Mouse (Mus musculus): ENCODE measurements around the gene Ralgps1. TPM values are rescaled to one million over a fixed set of nuclear protein-coding genes. Genes with fewer than 3 reads are reported as not detected.

Ralgps1 gene
- total and polyA plus RNA-seq, 2 experiments from 2014 or later, result 20.7 to 69.9 TPM

GRCm38 (mm10) chr2:33248549-33248948 lies 122.7 kb downstream of the Ralgps1 start:
- Histone ChIP-seq H3K9me3 (ENCODE audit: low read length) (no peaks in the 10 kb centered on the region), H3K4me3 (ENCODE audit: low read length) (no peak overlapping the region), H3K27me3 (ENCODE audit: insufficient read depth, low read length) (no peaks in the 10 kb centered on the region), H3K36me3 (ENCODE audit: insufficient read depth, low read length) (0 out of 2 replicates have a peak, but pooled peaks cover 11% of the 10 kb centered on the region), H3K4me1 (ENCODE audit: insufficient read depth, low read length) (peaks cover 4% of the 10 kb centered on the region; the same call in 1 of the 2 replicates), H3K9ac (replicated peaks; ENCODE audit: low read length) (no peak overlapping the region), H3K4me2 (ENCODE audit: low read depth, low read length) (no peak overlapping the region), H3K27ac (no peak overlapping the region)
- no peak for DNase-seq (ENCODE audit: low spot score)
- no peak for ATAC-seq
- TF ChIP-seq CTCF (IDR thresholded peaks at IDR 0.05; ENCODE audit: low read depth), result no peak
- WGBS, result 95% methylated on average over 7 of the region's 7 CpGs

GRCm38 (mm10) chr2:33246841-33247240 lies 124.4 kb downstream of the Ralgps1 start:
- no peaks in the 10 kb centered on the region for H3K27me3 ChIP-seq (ENCODE audit: insufficient read depth, low read length)
- WGBS, result 77% methylated on average over 5 of the region's 5 CpGs
- TF ChIP-seq CTCF (IDR thresholded peaks at IDR 0.05; ENCODE audit: low read depth), result no peak

GRCm38 (mm10) chr2:33245350-33245749 lies 125.9 kb downstream of the Ralgps1 start:
- H3K9ac ChIP-seq (replicated peaks; ENCODE audit: low read length), result no peak overlapping the region
- peaks cover 7% of the 10 kb centered on the region; the same call in 1 of the 2 replicates for H3K36me3 ChIP-seq (ENCODE audit: insufficient read depth, low read length)
- no peaks in the 10 kb centered on the region for H3K27me3 ChIP-seq (ENCODE audit: insufficient read depth, low read length)
- no peak overlapping the region for H3K27ac ChIP-seq
- no peak overlapping the region for H3K4me3 ChIP-seq (ENCODE audit: low read length)
- DNase-seq (ENCODE audit: low spot score) (no peak), ATAC-seq (no peak)
- no peaks in the 10 kb centered on the region for H3K9me3 ChIP-seq (ENCODE audit: low read length)
- H3K4me2 ChIP-seq (ENCODE audit: low read depth, low read length), result no peak overlapping the region
- peaks cover 4% of the 10 kb centered on the region; the same call in 1 of the 2 replicates for H3K4me1 ChIP-seq (ENCODE audit: insufficient read depth, low read length)
- TF ChIP-seq CTCF (IDR thresholded peaks at IDR 0.05; ENCODE audit: low read depth), result 0 out of 2 replicates have a peak, but pooled peaks have one; percentile 11

More at GRCm38 (mm10) chr2:33246841-33247240, 124.4 kb downstream of the Ralgps1 start:
- no peak overlapping the region for H3K4me2 ChIP-seq (ENCODE audit: low read depth, low read length)
- H3K36me3 ChIP-seq (ENCODE audit: insufficient read depth, low read length), result peaks cover 8% of the 10 kb centered on the region; the same call in 1 of the 2 replicates
- no peaks in the 10 kb centered on the region for H3K9me3 ChIP-seq (ENCODE audit: low read length)
- DNase-seq (ENCODE audit: low spot score), result no peak
- H3K4me1 ChIP-seq (ENCODE audit: insufficient read depth, low read length), result peaks cover 4% of the 10 kb centered on the region; the same call in 1 of the 2 replicates
- H3K27ac ChIP-seq, result no peak overlapping the region
- no peak overlapping the region for H3K9ac ChIP-seq (replicated peaks; ENCODE audit: low read length)
- no peak overlapping the region for H3K4me3 ChIP-seq (ENCODE audit: low read length)
- ATAC-seq, result no peak

DNA sequence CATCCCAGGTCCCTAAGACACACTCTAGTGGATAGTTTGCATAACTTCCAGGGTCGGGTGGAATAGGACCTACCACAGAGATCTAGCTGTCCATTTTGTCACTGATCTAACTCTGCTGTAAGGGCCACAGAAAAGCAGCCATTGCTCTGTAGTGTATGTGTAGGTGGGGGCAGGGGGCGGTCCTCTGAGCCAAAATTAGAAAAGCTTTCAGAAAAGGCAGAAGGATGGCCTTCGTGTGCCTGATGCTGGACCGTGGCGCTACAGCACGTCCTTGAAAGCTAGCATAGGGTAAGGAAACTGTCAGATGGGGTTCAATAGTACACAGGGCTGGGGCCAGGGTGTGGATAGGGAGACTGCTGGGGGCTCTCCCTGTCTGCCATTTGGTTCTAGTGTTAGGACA lies 126.4 kb downstream of the Ralgps1 start:
- Histone ChIP-seq H3K9me3 (ENCODE audit: low read length) (no peaks in the 10 kb centered on the region), H3K27me3 (ENCODE audit: insufficient read depth, low read length) (no peaks in the 10 kb centered on the region), H3K27ac (no peak overlapping the region), H3K9ac (replicated peaks; ENCODE audit: low read length) (no peak overlapping the region), H3K36me3 (ENCODE audit: insufficient read depth, low read length) (peaks cover 7% of the 10 kb centered on the region; the same call in 1 of the 2 replicates), H3K4me2 (ENCODE audit: low read depth, low read length) (no peak overlapping the region), H3K4me1 (ENCODE audit: insufficient read depth, low read length) (peaks cover 4% of the 10 kb centered on the region; the same call in 1 of the 2 replicates), H3K4me3 (ENCODE audit: low read length) (no peak overlapping the region)
- DNase-seq (ENCODE audit: low spot score), result no peak
- WGBS, result 84% methylated on average over 6 of the region's 6 CpGs
- ATAC-seq, result no peak
- no peak for TF ChIP-seq CTCF (IDR thresholded peaks at IDR 0.05; ENCODE audit: low read depth)

DNA sequence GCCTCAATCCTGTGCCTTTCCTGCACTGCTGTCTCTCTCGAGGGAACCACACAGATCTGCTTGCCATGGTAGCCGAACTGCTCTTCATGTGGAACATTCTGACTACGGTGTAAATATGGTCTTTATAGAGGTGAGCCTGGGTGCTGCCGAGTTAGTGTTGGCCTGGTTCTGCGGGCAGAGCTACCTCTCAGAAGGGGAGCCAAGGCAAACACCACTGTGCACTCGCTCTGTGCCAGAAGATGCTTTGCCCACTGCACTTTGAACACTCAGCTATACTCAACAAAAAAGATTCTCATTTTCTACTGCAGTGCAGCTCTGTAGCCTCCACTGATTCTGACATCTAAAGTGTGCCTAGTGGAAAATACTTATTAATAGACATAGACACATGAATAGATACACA lies 133.7 kb downstream of the Ralgps1 start:
- no peak for TF ChIP-seq CTCF (IDR thresholded peaks at IDR 0.05; ENCODE audit: low read depth)
- 81% methylated on average over 6 of the region's 6 CpGs for WGBS
- DNase-seq (ENCODE audit: low spot score), result no peak
- H3K9ac ChIP-seq (replicated peaks; ENCODE audit: low read length), result no peak overlapping the region
- no peaks in the 10 kb centered on the region for H3K27me3 ChIP-seq (ENCODE audit: insufficient read depth, low read length)
- no peak overlapping the region for H3K4me3 ChIP-seq (ENCODE audit: low read length)
- 0 out of 2 replicates have a peak overlapping the region, but pooled peaks have one; percentile 8 for H3K27ac ChIP-seq
- no peaks in the 10 kb centered on the region; the same call in 1 of the 2 replicates for H3K36me3 ChIP-seq (ENCODE audit: insufficient read depth, low read length)
- ATAC-seq, result no peak
- peaks cover 9% of the 10 kb centered on the region; the same call in 1 of the 2 replicates for H3K4me1 ChIP-seq (ENCODE audit: insufficient read depth, low read length)
- H3K4me2 ChIP-seq (ENCODE audit: low read depth, low read length), result no peak overlapping the region
- H3K9me3 ChIP-seq (ENCODE audit: low read length), result no peaks in the 10 kb centered on the region

DNA sequence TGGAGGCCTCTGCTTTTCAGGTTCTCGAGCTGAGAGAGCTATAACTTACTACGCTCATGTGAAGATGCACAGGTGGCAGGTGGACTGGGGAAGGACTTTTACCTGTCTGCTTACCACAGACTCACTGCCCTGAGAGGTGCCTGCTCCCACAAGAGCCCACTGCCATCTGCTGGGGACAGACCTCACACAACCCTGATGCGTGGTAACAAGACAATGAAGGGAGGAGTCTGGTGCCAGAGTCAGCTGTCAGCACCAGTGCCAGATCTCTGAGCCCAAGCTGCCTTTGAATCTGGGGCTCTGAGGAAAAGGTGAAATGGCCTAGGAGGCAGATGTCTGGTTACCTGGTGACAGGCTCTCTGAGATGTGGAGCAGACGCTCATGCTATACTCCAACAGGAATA lies 136.4 kb downstream of the Ralgps1 start:
- DNase-seq (ENCODE audit: low spot score) (peak; percentile 54), ATAC-seq (0 out of 2 replicates have a peak, but pooled peaks have one; percentile 48)
- Histone ChIP-seq H3K4me1 (ENCODE audit: insufficient read depth, low read length) (peaks cover 9% of the 10 kb centered on the region; the same call in 1 of the 2 replicates), H3K4me3 (ENCODE audit: low read length) (no peak overlapping the region), H3K27me3 (ENCODE audit: insufficient read depth, low read length) (no peaks in the 10 kb centered on the region), H3K4me2 (ENCODE audit: low read depth, low read length) (no peak overlapping the region), H3K36me3 (ENCODE audit: insufficient read depth, low read length) (no peaks in the 10 kb centered on the region; the same call in 1 of the 2 replicates), H3K27ac (no peak overlapping the region), H3K9ac (replicated peaks; ENCODE audit: low read length) (no peak overlapping the region), H3K9me3 (ENCODE audit: low read length) (no peaks in the 10 kb centered on the region)
- 61% methylated on average over 4 of the region's 4 CpGs for WGBS
- peak; percentile 50 for TF ChIP-seq CTCF (IDR thresholded peaks at IDR 0.05; ENCODE audit: low read depth)

- Histone ChIP-seq H3K27ac (no peak overlapping the region), H3K4me3 (ENCODE audit: low read length) (no peak overlapping the region), H3K9me3 (ENCODE audit: low read length) (no peaks in the 10 kb centered on the region), H3K4me1 (ENCODE audit: insufficient read depth, low read length) (peaks cover 9% of the 10 kb centered on the region; the same call in 1 of the 2 replicates), H3K27me3 (ENCODE audit: insufficient read depth, low read length) (no peaks in the 10 kb centered on the region), H3K9ac (replicated peaks; ENCODE audit: low read length) (no peak overlapping the region), H3K36me3 (ENCODE audit: insufficient read depth, low read length) (no peaks in the 10 kb centered on the region; the same call in 1 of the 2 replicates), H3K4me2 (ENCODE audit: low read depth, low read length) (no peak overlapping the region)
- DNase-seq (ENCODE audit: low spot score) (no peak), ATAC-seq (no peak)
- TF ChIP-seq CTCF (IDR thresholded peaks at IDR 0.05; ENCODE audit: low read depth), result no peak
- 47% methylated on average over 5 of the region's 5 CpGs for WGBS
Measured at GRCm38 (mm10) chr2:33233856-33234255, 137.4 kb downstream of the Ralgps1 start.
